Mouse (Mus musculus) liver, postnatal 0 days (tissue): Measurements from ENCODE around the gene Gm10447. TPM values are rescaled to one million over a fixed set of nuclear protein-coding genes. Genes with fewer than 3 reads are reported as not detected.
A peak's percentile ranks its signal among the peaks of the same experiment; 100 is the strongest.

Experiments
- ATAC-seq: fragments of 200-750 bp; cut with Nextera tagmentation; 2 replicates; pipeline ENCODE4 v1.8.0; 2017; ENCODE audit warnings: mild to moderate bottlenecking, moderate library complexity
- DNase-seq: peaks from one replicate; pipeline ENCODE4 v3.0.0-alpha.2; 2016
- H3K27ac ChIP-seq: fragments of 300-500 bp; sonication (generic); 2 replicates; pipeline ENCODE4 v1.5.1; 2014; ENCODE audit warnings: antibody characterized with exemption, moderate library complexity, mild to moderate bottlenecking, low read depth
- H3K27me3 ChIP-seq: fragments of 300-500 bp; sonication (generic); 2 replicates; pipeline ENCODE4 v1.6.1; 2014; ENCODE audit warnings: low read length, control low read depth, mixed read lengths; ENCODE audit not compliant: insufficient read depth
- H3K36me3 ChIP-seq: fragments of 300-500 bp; sonication (generic); replicated peaks from 2 replicates; pipeline ENCODE4 v1.6.1; 2014; ENCODE audit warnings: mild to moderate bottlenecking, control low read depth, low read length, moderate library complexity, mixed read lengths; ENCODE audit not compliant: insufficient read depth
- H3K4me1 ChIP-seq: fragments of 300-500 bp; sonication (generic); 2 replicates; pipeline ENCODE4 v1.6.1; 2014; ENCODE audit warnings: antibody characterized with exemption, mild to moderate bottlenecking, control low read depth; ENCODE audit not compliant: insufficient read depth
- H3K4me2 ChIP-seq: fragments of 300-500 bp; sonication (generic); 2 replicates; pipeline ENCODE4 v1.6.1; 2014; ENCODE audit warnings: low read depth, mild to moderate bottlenecking, low read length, moderate library complexity, mixed read lengths
- H3K4me3 ChIP-seq: fragments of 300-500 bp; sonication (generic); 2 replicates; pipeline ENCODE4 v1.5.1; 2014; ENCODE audit warnings: low read depth, low read length
- H3K9ac ChIP-seq: fragments of 300-500 bp; sonication (generic); replicated peaks from 2 replicates; pipeline ENCODE4 v1.6.1; 2014; ENCODE audit warnings: mild to moderate bottlenecking, moderate library complexity
- H3K9me3 ChIP-seq: fragments of 300-500 bp; sonication (generic); 2 replicates; pipeline ENCODE4 v1.6.1; 2016; ENCODE audit warnings: mild to moderate bottlenecking, control low read depth, low read length, mixed read lengths
- CTCF ChIP-seq: sonication (generic); IDR thresholded peaks from 2 replicates; pipeline ENCODE4 v1.5.1; 2016; ENCODE audit warnings: antibody characterized with exemption, low read depth
- EP300 ChIP-seq: IDR thresholded peaks from 2 replicates; pipeline ENCODE4 v1.6.1; 2016; ENCODE audit warnings: antibody characterized with exemption, low read depth, mild to moderate bottlenecking
- WGBS: fragments of 180-500 bp; shearing (Covaris S2); extraction: QIAGEN DNeasy Blood & Tissue Kit; methylation state at CpG from one replicate; pipeline ENCODE4 v1.1.7; 2014; ENCODE audit not compliant: insufficient replicate concordance; 5-methylcytosine and 5-hydroxymethylcytosine counted together
- polyA plus RNA-seq: library from polyadenylated mRNA; unstranded; fragments of >200 nt; fragmentation: Nextera tagmentation; extraction: Ambion mirVana; gene quantifications from 2 replicates; pipeline ENCODE4 v1.2.1, GENCODE M21; 2015

Gm10447 gene
- polyA plus RNA-seq, 1 experiment from 2014 or later, result 0.25 TPM

- WGBS, result 3% methylated on average over 38 of the region's 40 CpGs
- peak; percentile 63 for ATAC-seq
- Histone ChIP-seq H3K9ac (peak within 1 kb of the TSS; percentile 61), H3K4me1 (peaks cover 18% of the 10 kb centered on the region), H3K27ac (peak within 1 kb of the TSS; percentile 87), H3K36me3 (no peaks in the 10 kb centered on the region; the same call in 1 of the 2 replicates), H3K27me3 (peaks cover 48% of the 10 kb centered on the region), H3K4me3 (peak within 1 kb of the TSS; percentile 69), H3K4me2 (peak within 1 kb of the TSS; percentile 79), H3K9me3 (no peaks in the 10 kb centered on the region)
- TF ChIP-seq CTCF, result 0 out of 2 replicates have a peak, but pooled peaks have one; percentile 29
- TF ChIP-seq EP300, result no peak
- DNase-seq, result peak; percentile 63
Observed at GRCm38 (mm10) chr11:53479783-53480301, 22.9 kb upstream of the Gm10447 start, which contains the start of the genes Gm9945 and Sowaha. Gm9945 (plus strand) TSS chr11:53480166. Sowaha (minus strand) TSS chr11:53480274.

GRCm38 (mm10) chr11:53479171-53479782 lies 22.4 kb upstream of the Gm10447 start:
- no peaks in the 10 kb centered on the region for H3K9me3 ChIP-seq
- no peaks in the 10 kb centered on the region; the same call in 1 of the 2 replicates for H3K36me3 ChIP-seq
- H3K9ac ChIP-seq, result peak overlapping the region; percentile 61
- 2% methylated on average over 60 of the region's 62 CpGs for whole genome bisulfite sequencing
- TF ChIP-seq CTCF (no peak), EP300 (no peak)
- H3K4me2 ChIP-seq, result peak overlapping the region; percentile 79
- peak overlapping the region; percentile 69 for H3K4me3 ChIP-seq
- H3K27me3 ChIP-seq, result peaks cover 54% of the 10 kb centered on the region
- H3K4me1 ChIP-seq, result peaks cover 18% of the 10 kb centered on the region
- H3K27ac ChIP-seq, result peak overlapping the region; percentile 87
- ATAC-seq (peak; percentile 2; the same call in 1 of the 2 replicates), DNase-seq (no peak)

- TF ChIP-seq CTCF (no peak), EP300 (no peak)
- Histone ChIP-seq H3K9ac (peak overlapping the region; percentile 61), H3K27ac (no peak overlapping the region), H3K4me2 (peak overlapping the region; percentile 79), H3K27me3 (peaks cover 60% of the 10 kb centered on the region), H3K9me3 (no peaks in the 10 kb centered on the region), H3K36me3 (no peaks in the 10 kb centered on the region; the same call in 1 of the 2 replicates), H3K4me1 (peaks cover 18% of the 10 kb centered on the region), H3K4me3 (peak overlapping the region; percentile 69)
- DNase-seq (peak; percentile 51), ATAC-seq (no peak)
- WGBS, result 7% methylated on average over 77 of the region's 79 CpGs
Observed at GRCm38 (mm10) chr11:53478383-53479170, 21.7 kb upstream of the Gm10447 start.

- no peak overlapping the region for H3K27ac ChIP-seq
- H3K4me2 ChIP-seq, result peak overlapping the region; percentile 79
- peak overlapping the region; percentile 69 for H3K4me3 ChIP-seq
- no peak for DNase-seq
- H3K9me3 ChIP-seq, result no peaks in the 10 kb centered on the region
- peaks cover 60% of the 10 kb centered on the region for H3K27me3 ChIP-seq
- H3K36me3 ChIP-seq, result no peaks in the 10 kb centered on the region; the same call in 1 of the 2 replicates
- TF ChIP-seq CTCF (no peak), EP300 (no peak)
- no peak overlapping the region; the same call in 1 of the 2 replicates for H3K9ac ChIP-seq
- no peak for ATAC-seq
- peaks cover 18% of the 10 kb centered on the region for H3K4me1 ChIP-seq
- 43% methylated on average over 7 of the region's 7 CpGs for WGBS
Observed at GRCm38 (mm10) chr11:53477833-53478232, 20.9 kb upstream of the Gm10447 start.

DNA sequence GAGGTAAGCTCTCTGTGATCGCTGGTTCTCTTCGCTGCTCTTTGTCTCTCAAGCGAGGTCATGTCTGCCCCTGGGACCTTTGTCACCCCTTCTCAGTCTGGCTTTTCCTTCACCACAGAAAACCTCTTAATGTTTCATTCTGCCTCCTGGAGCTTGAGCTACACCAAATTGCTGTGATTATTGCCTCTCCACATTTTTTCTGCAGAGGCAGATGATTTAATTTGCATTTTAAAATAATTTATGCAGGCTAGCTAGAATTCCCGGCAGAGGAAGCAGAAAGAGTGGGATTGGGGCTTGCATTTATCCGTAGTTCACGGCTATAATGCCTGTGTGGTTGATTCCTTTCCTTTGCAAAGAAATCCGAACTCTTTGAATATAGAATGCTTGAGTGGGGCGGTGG lies 18.7 kb upstream of the Gm10447 start:
- TF ChIP-seq CTCF, result no peak
- TF ChIP-seq EP300, result no peak

GRCm38 (mm10) chr11:53472709-53473108 lies 15.8 kb upstream of the Gm10447 start:
- DNase-seq (no peak), ATAC-seq (no peak)
- H3K27ac ChIP-seq, result no peak overlapping the region
- peaks cover 4% of the 10 kb centered on the region; the same call in 1 of the 2 replicates for H3K4me1 ChIP-seq
- no peak overlapping the region for H3K4me2 ChIP-seq
- WGBS, result 81% methylated on average over 3 of the region's 3 CpGs
- TF ChIP-seq CTCF (peak; percentile 48), EP300 (no peak)
- H3K27me3 ChIP-seq, result peaks cover 41% of the 10 kb centered on the region
- no peak overlapping the region for H3K4me3 ChIP-seq
- no peaks in the 10 kb centered on the region for H3K9me3 ChIP-seq
- H3K36me3 ChIP-seq, result no peaks in the 10 kb centered on the region
- no peak overlapping the region for H3K9ac ChIP-seq

More for the DNA sequence above, 18.7 kb upstream of the Gm10447 start:
- DNase-seq, result no peak
- H3K4me3 ChIP-seq, result no peak overlapping the region
- ATAC-seq, result no peak
- no peaks in the 10 kb centered on the region; the same call in 1 of the 2 replicates for H3K36me3 ChIP-seq
- H3K9me3 ChIP-seq, result no peaks in the 10 kb centered on the region
- H3K9ac ChIP-seq, result no peak overlapping the region
- H3K27me3 ChIP-seq, result peaks cover 62% of the 10 kb centered on the region
- H3K27ac ChIP-seq, result no peak overlapping the region
- no peak overlapping the region for H3K4me2 ChIP-seq
- 41% methylated on average over 8 of the region's 8 CpGs for WGBS
- H3K4me1 ChIP-seq, result peaks cover 13% of the 10 kb centered on the region
